Mouse (Mus musculus) spleen, adult 2 months (tissue): ENCODE measurements around the gene Rgs3. TPM values are rescaled to one million over a fixed set of nuclear protein-coding genes. Genes with fewer than 3 reads are reported as not detected.

ENCODE experiments used
- DNase-seq, 2 experiments: peaks; one replicate each; pipeline versions ENCODE4 v3.0.0 to v3.0.0-alpha.2; 2012 to 2021; ENCODE audit warnings: low spot score in 2 of 2, low read depth in 1 of 2
- H3K27ac ChIP-seq: fragments of 200-500 bp; 2 replicates; pipeline ENCODE4 v1.5.1; 2012; ENCODE audit warnings: low read length, inconsistent platforms; ENCODE audit not compliant: insufficient read depth
- H3K27me3 ChIP-seq: fragments of 200-500 bp; 2 replicates; pipeline ENCODE4 v1.6.1; 2012; ENCODE audit warnings: mild to moderate bottlenecking, moderate library complexity, low read length, inconsistent platforms; ENCODE audit not compliant: control insufficient read depth, insufficient read depth
- H3K36me3 ChIP-seq: fragments of 200-500 bp; 2 replicates; pipeline ENCODE4 v1.6.1; 2012; ENCODE audit warnings: mild to moderate bottlenecking, low read length, inconsistent platforms; ENCODE audit not compliant: control insufficient read depth, insufficient read depth
- H3K4me1 ChIP-seq: fragments of 200-500 bp; 2 replicates; pipeline ENCODE4 v1.6.1; 2011; ENCODE audit warnings: inconsistent platforms; ENCODE audit not compliant: control insufficient read depth, insufficient read depth, insufficient read length
- H3K4me3 ChIP-seq: fragments of 200-500 bp; 2 replicates; pipeline ENCODE4 v1.5.1; 2011; ENCODE audit warnings: mild to moderate bottlenecking, inconsistent platforms; ENCODE audit not compliant: insufficient read depth, insufficient read length; ENCODE audit errors: extremely low read depth
- CTCF ChIP-seq: fragments of 200-500 bp; IDR thresholded peaks from 2 replicates; pipeline ENCODE4 v1.5.1; 2011; ENCODE audit warnings: mild to moderate bottlenecking, inconsistent platforms; ENCODE audit not compliant: insufficient read depth, insufficient read length, insufficient replicate concordance; ENCODE audit errors: extremely low read depth
- POLR2A ChIP-seq: fragments of 200-500 bp; IDR thresholded peaks from 2 replicates; pipeline ENCODE4 v1.6.1; 2011; ENCODE audit warnings: low read depth, low read length, inconsistent platforms
- WGBS: fragments of 180-500 bp; shearing (Covaris S2); methylation state at CpG from one replicate; pipeline ENCODE4 v1.1.7; 2018; 5-methylcytosine and 5-hydroxymethylcytosine counted together
- polyA plus RNA-seq: library from polyadenylated mRNA; depleted of rRNA; stranded (reverse); fragments of >200 nt; gene quantifications from 2 replicates; pipeline ENCODE4 v1.2.3, GENCODE M21; 2012

Rgs3 gene
- polyA plus RNA-seq, 1 experiment: 51.7 TPM

DNA sequence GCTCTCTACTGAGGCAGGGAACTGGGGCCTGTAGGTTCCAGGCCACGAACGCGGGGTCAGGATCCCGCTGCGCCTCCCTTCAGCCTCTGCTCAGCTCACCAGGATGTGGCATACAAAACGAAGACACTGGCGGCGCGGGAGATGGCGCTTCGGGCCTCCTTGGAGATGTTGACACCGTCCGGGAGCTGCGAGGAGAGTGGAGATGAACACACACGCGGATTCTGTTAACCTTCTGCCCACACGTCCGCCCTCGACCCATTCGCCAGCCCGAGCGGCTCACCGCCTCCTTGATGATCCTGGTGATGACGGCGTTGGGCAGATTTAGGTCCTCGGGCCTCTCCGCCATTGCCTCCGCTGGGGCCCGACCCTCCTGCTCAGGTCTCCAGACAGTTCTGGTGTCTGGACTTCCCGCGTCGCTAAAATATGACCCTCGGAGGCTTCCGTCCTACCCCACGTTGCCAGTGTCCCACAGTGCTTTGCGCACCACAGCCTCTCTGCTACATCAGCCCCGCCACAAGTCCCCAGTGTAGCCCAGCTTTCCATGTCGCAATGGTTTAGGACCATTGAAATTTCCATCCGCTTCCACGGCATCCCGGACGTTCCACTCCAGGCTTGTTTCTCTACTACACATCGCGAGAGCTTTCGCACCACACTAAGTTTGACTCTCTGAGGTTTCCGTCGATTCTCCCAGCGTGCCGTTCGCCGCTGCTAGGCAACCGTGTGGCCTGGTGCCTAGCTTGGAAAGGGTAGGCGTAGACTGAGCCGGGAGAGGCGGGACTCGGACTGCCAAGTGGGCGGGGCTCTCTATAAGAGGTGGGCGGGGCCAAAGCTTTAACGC, 34.8 kb upstream of the Rgs3 start, which contains the start of the genes Pole3 and 4933430I17Rik:
Gene Pole3, minus strand, starts transcription at position 418 of the 838 bp plus-strand sequence.
Gene 4933430I17Rik, plus strand, starts transcription at position 719 of the 838 bp plus-strand sequence.
- peak within 1 kb of the TSS; percentile 90 for H3K27ac ChIP-seq
- peak; percentile 90 to 95 for DNase-seq
- no peaks in the 10 kb centered on the region for H3K27me3 ChIP-seq
- under 1% methylated on average over 59 of the region's 59 CpGs for WGBS
- H3K36me3 ChIP-seq: no peaks in the 10 kb centered on the region
- peaks cover 4% of the 10 kb centered on the region; the same call in 1 of the 2 replicates for H3K4me1 ChIP-seq
- H3K4me3 ChIP-seq: peak within 1 kb of the TSS; percentile 97
- TF ChIP-seq CTCF (no peak), POLR2A (no peak)

DNA sequence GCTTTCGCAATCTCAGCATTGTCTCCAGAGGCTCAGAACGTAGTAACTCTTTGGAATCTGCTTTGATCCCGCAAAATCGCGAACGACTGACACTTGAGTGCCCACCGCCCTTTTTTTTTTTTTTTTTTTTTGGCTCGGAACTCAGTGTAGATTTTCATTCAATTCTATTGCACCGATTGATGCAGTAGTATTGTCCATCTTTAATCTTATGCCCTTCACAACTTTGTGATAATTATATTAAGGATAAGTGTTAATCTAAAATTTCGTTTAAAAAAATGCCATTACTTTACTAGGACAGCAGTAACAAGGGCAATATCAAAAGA, 34.2 kb upstream of the Rgs3 start:
- TF ChIP-seq CTCF (no peak), POLR2A (no peak)
- no peak for DNase-seq
- peaks cover 4% of the 10 kb centered on the region; the same call in 1 of the 2 replicates for H3K4me1 ChIP-seq
- no peaks in the 10 kb centered on the region for H3K27me3 ChIP-seq
- H3K4me3 ChIP-seq: peak overlapping the region; percentile 51
- H3K27ac ChIP-seq: no peak overlapping the region
- 1% methylated on average over 10 of the region's 10 CpGs for WGBS
- H3K36me3 ChIP-seq: no peaks in the 10 kb centered on the region

DNA sequence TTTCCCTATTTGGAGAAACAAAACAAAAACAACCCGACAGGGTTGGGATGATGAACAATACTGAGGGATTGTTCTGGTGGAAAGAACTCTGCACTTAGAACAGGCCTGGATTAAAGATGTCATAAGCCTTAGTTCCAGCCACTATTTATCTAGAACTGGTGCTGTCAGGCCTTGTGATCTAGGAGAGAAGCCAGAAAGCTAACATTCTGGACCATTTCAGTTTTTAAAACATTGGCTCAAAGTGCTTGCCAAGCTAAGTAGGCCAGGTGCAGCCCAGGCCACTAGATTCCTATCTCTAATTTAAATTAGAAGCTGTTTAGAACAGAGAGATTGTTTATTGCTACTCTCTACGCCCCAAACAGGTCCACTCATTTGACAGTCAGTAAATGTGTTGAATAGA, 33.4 kb upstream of the Rgs3 start:
- H3K27me3 ChIP-seq: no peaks in the 10 kb centered on the region
- WGBS: 66% methylated on average over 2 of the region's 2 CpGs

DNA sequence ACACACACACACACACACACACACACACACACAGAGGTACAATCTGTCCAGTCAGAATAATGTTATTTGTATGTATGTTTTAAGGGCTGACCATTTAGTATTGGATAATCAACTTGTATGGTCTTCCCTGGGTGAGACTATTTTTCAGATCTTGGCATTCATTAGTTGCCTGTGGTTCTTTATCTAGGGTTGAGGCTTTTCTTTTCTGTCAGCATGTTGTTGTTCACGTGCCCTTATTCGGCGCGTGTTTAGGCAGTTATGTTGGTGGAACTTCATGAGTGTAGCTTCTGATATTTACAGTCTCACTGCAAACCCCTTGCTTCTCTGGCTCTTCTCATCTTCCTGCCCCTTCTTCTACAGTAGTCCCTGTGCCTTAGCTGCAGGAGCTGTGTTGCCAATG, 32.0 kb upstream of the Rgs3 start:
- Histone ChIP-seq H3K27me3 (no peaks in the 10 kb centered on the region), H3K4me1 (peaks cover 4% of the 10 kb centered on the region; the same call in 1 of the 2 replicates), H3K36me3 (no peaks in the 10 kb centered on the region), H3K4me3 (no peak overlapping the region), H3K27ac (no peak overlapping the region)
- TF ChIP-seq CTCF (no peak), POLR2A (no peak)
- WGBS: 74% methylated on average over 4 of the region's 4 CpGs
- DNase-seq: no peak

More for the DNA sequence above, 33.4 kb upstream of the Rgs3 start:
- TF ChIP-seq POLR2A (no peak), CTCF (no peak)
- Histone ChIP-seq H3K27ac (no peak overlapping the region), H3K4me1 (peaks cover 4% of the 10 kb centered on the region; the same call in 1 of the 2 replicates), H3K4me3 (no peak overlapping the region), H3K36me3 (no peaks in the 10 kb centered on the region)
- DNase-seq: no peak

DNA sequence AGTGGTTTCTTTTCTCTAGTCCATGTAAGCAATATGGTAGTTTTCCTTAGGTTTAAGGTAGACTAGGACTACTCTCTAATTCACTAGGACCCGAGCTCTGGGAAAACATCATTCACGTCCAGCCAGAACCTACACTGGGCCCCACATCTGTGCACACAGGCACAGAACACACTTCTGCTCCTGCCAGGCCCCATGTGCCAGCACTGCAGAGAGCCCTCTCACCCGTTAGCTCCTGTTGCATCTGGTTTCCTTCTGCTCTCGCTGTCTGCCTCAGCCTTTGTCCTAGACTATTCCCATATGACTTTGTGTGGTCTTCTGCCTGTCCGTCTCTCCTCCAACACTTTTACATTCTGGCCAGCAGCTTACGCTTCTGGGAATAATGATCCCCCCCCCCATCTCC, 25.9 kb upstream of the Rgs3 start:
- Histone ChIP-seq H3K36me3 (no peaks in the 10 kb centered on the region), H3K4me3 (no peak overlapping the region), H3K27ac (no peak overlapping the region), H3K27me3 (no peaks in the 10 kb centered on the region), H3K4me1 (no peaks in the 10 kb centered on the region)
- WGBS: 84% methylated on average over 6 of the region's 6 CpGs
- TF ChIP-seq CTCF: no peak
- TF ChIP-seq POLR2A: no peak
- DNase-seq: no peak

DNA sequence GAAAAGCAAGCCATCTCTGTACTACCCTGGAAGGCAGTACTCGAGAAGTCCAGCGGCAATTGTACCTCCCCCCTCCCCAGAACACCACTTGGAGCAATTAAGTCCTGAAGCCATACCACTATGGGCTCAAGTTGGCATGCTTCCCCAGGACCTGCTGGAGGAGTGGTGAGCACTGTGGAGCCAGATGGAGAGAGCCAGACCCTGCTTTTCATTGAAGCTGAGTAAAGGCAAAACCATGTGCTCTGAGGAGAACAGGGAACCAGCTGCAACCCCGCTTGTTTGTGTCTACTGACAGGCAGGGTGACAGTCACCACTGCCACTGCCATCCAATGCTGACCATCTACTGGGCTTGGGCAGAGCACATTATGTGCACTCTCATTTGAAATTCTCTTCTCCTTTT, 17.8 kb upstream of the Rgs3 start:
- 86% methylated on average over 3 of the region's 3 CpGs for WGBS
- TF ChIP-seq POLR2A: no peak
- no peak for TF ChIP-seq CTCF
- H3K4me3 ChIP-seq: no peak overlapping the region
- no peak for DNase-seq
- no peaks in the 10 kb centered on the region for H3K4me1 ChIP-seq
- H3K27ac ChIP-seq: no peak overlapping the region
- no peaks in the 10 kb centered on the region for H3K36me3 ChIP-seq
- no peaks in the 10 kb centered on the region for H3K27me3 ChIP-seq

DNA sequence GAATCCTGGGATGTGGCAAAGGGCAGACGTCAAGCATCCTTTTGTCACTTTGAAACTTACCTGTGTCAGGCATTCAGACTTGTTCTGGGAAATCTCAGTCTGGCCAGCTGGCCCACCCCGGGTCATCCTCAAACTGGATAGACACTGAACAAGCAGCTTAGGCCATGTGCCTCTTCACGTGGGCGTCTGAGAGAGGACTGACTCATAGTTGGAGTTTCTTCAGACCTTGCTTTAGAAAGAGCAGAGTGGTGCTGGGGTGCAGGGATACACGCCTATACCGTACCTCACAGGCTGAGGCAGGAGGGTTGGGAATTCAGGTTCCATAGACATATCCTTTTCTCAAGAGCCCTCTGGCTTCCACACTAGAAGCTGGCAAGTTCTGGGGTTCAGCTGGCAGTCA, 15.9 kb upstream of the Rgs3 start:
- Histone ChIP-seq H3K4me3 (no peak overlapping the region), H3K4me1 (no peaks in the 10 kb centered on the region), H3K27me3 (no peaks in the 10 kb centered on the region), H3K27ac (no peak overlapping the region), H3K36me3 (no peaks in the 10 kb centered on the region)
- DNase-seq: no peak
- WGBS: 86% methylated on average over 6 of the region's 6 CpGs
- no peak for TF ChIP-seq CTCF
- no peak for TF ChIP-seq POLR2A
